Mouse (Mus musculus): Measurements from ENCODE around the gene Hnrnpul2.
"Not testable (repeated sequence)": the region's sequence is repeated elsewhere in the genome, so short reads cannot be mapped to it uniquely, and the experiment has no call there.

The Hnrnpul2 gene

GRCm38 (mm10) chr19:8852236-8852928 is 32.6 kb downstream of the Hnrnpul2 start:
- DNase-seq, result no peak

DNA sequence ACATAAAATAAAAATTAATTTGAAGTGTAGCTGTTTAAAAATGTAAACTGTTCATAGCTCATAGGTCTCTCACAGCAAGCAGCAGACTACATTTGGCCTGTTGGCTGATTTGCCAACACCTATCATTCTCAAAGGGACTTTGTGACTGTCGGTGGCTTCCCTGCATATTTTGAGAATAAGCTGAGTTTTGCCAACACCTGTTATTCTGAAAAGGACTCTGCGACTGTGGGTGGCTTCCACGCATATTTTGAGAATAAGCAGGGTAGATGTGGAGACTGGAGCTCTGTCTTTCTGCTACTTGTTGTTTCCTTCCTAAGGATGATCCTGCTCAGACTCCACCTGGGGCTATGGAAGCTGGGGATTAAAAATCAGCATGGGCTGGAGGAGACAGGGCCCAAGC is 33.3 kb downstream of the Hnrnpul2 start:
- no peak for DNase-seq

- DNase-seq, result peak in 1 of 2 experiments; percentile 38
Observed at GRCm38 (mm10) chr19:8857689-8858088, 37.9 kb downstream of the Hnrnpul2 start.

DNA sequence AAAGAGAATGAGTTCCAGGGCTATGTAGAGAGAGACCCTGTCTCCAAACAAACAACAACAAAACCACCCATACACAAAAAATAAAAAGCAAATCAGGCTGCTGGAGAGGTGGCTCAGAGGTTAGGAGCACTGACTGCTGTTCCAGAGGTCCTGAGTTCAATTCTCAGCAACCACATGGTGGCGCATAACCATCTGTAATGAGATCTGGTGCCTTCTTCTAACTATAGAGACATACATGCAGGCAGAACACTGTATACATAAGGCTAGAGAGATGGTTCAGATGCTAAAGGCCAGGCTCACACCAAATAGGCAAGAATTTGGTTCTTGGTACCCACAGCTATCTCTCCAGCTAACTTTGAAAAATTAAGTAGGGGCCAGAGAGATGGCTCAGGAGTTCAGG is 39.2 kb downstream of the Hnrnpul2 start:
- peak in 1 of 2 experiments; percentile 31 for DNase-seq

DNA sequence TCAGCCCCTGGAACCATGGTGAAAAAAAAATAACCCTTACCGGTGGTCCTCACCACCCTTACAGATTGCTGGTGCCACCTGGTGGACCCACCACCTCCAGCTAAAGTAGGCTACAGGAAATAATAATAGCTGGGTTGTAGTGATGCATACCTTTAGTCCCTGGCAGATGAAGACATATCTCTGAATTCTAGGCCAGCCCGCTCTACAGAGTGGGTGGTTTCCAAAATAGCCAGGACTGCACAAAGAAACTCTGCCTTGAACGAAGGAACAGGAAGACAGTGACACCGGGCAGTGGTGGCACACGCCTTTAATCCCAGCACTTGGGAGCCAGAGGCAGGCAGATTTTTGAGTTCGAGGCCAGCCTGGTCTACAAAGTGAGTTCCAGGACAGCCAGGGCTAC is 44.5 kb downstream of the Hnrnpul2 start:
- DNase-seq, result no peak

DNA sequence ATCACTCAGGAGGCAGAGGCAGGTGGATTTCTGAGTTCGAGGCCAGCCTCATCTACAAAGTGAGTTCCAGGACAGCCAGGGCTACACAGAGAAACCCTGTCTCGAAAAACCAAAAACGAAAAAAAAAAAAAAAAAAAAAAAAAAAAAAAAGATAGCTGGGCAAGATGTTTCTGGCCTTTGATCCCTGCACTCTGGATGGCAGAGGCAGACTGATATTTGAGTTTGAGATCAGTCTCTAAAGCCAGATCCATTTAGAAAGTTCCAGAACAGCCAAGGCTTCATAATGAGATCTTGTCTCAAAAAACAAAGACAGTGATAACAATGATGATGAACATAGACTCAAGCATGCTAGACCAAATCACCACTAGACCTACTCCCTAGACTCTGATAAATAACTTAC is 50.6 kb downstream of the Hnrnpul2 start:
- not testable (repeated sequence) for DNase-seq

DNA sequence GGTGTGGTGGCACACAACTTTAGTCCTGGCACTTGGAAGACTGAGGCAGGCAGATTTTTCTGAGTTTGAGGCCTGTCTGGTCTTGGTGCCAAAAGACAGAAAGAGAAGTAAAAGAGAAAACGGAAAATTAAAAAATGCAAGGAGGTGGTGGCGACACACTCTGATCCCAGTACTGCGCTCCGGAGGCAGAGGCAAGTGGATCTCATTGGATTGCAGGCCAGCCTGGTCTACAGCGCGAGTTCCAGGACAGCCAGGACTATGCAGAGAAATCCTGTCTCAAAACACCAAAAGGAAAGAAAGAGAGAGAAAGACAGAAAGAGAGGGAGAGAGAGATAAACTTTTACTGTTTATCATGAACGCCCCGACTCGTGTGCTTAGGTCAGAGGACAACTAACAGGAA is 51.0 kb downstream of the Hnrnpul2 start:
- DNase-seq, result no peak

DNA sequence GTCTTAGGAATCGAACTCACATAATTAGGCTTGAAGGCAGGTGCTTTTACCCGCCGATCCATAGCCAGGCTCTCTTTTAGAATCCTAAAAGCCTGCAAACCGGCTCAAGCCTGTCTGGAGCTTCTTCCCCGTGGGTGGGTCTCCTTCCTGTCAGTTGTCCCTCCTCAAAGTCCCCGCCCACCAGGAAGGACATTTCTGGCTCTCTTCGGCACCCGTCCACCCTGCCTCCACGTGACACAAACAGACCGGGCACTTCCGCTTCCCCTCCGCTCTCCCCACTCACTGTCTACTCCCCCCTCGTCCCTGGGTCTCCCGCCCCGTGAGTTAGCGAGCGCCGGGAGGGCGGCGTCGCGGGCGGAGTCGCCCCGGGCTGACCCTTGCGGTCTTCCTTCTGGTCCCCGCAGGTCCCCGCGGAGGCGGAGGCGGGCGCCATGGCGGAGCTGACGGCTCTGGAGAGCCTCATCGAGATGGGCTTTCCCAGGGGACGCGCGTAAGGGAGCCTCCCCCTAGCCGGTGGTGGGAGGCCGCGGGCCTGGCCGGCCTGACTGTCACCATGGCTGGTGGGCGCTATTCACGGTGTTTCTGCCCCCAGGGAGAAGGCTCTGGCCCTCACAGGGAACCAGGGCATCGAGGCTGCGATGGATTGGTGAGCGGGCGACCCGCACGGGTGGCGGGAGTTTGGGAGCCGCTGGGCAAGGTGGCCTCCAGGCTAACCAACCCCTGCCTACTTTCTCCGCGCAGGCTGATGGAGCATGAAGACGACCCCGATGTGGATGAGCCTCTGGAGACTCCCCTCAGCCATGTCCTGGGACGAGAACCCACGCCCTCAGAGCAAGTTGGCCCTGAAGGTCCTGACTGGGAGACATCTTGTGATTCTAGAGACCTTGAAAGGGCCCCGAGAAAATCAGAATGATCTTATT is 51.7 kb downstream of the Hnrnpul2 start, which contains the start of gene Ubxn1:
Gene Ubxn1, plus strand, starts transcription at position 230 of the 920 bp plus-strand sequence.
- DNase-seq, result peak; percentile 96 to 97

DNA sequence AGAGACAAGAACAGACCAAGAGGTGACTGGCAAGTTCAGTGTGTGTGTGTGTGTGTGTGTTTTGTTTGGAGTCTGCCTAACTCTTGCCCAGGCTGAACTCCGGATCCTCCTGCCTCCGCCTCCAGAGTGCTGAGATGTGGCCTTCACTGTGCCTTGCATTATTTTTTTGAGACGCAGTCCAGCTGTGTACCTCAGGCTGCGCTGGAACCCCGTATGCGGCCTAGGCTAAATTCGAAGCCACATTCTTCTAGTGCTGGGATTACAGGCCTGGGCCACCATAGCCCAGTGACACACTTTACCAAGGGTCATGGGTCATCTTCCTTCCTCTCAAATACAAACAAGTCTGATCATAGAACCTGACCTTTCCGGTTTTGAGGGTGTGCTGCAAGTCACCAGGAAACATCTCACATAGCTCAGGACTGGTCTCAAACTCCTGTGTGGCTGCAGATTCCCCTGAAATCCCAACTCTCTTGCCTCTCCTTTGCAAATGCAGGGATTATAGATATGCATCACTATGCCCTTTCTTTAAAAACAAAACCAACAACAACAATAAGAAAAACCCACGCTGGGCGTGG is 52.5 kb downstream of the Hnrnpul2 start:
- no peak for DNase-seq

- DNase-seq, result no peak
Observed at GRCm38 (mm10) chr19:8875031-8875430, 55.2 kb downstream of the Hnrnpul2 start.

DNA sequence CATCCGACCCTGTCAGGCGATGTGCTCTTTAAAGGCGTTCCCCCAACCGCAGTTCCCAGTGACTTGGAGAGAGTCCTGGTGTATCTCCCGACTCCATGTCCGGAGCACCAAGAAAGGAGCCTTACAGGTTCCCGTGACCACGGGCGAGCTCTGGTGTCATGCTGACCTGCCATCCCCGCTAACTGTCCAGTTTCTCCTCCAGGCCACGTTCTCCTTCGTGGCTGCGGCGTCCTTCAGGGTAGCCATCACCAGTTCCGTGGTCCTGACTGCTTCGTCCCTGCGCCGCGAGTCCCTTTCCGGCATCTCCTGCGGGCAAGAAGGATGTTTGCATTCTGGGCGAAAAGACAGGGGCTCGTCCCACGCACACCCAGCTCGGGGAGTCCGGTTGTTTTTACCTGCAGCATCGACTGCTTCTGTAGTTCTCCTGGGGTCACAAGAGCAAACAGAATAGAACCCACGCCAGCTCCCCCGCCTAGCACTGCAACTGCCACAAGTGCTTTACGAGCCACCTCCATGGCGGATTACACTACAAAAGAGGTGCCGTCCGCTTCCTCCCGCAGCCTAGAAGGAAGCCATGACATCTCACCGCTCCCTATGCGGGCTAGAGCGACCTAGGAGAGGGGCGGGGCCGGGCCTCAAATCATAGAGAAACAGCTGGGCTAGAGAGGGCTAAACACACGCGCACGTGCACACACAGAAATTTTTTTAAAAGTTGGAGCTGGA is 60.7 kb downstream of the Hnrnpul2 start, which contains the start of gene Uqcc3:
Gene Uqcc3, minus strand, starts transcription at position 613 of the 723 bp plus-strand sequence.
- DNase-seq, result peak; percentile 89 to 91

DNA sequence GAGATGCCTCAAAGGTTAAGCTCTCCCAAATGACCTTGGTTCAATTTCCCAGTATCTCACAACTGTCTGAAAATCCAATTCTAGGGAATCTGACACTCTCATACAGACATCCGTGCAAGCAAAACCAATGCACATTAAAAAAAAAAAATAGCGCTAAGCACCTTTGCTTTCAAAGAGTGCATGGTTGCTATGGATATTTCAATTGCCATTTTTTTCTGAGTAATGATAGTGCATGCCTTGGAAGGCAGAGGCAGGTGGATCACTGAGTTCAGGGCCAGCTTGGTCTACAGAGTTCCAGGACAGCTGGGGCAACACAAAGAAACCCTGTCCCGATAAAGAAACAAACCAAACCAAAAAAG is 61.2 kb downstream of the Hnrnpul2 start:
- no peak for DNase-seq

DNA sequence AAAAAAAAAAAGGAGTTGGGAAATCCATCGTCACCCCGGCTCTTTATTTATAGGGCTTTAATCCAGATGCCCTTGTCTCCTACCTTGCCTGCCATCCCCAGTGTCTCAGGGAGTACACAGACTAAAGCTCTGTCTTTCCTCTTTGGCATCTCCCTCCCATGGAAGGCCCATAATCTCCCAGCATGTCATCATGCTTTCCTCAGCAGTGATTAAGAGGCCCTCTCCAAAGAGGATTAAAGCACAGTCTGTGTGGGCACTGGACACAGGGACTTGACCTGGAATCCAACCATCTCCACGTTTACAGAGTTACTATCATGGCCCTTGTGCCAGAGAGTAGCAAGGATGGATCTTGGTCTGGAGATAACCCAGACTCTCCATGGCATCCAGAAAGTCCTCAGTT is 63.8 kb downstream of the Hnrnpul2 start, which contains the start of the genes Lbhd1 and Gm49403:
Gene Lbhd1, plus strand, starts transcription at position 117 of the 400 bp plus-strand sequence.
Gene Gm49403, plus strand, starts transcription at position 315 of the 400 bp plus-strand sequence.
- no peak for DNase-seq
